Mouse (Mus musculus) liver, embryonic 14.5 days (tissue): Measurements from ENCODE around the gene Cd44. TPM values are rescaled to one million over a fixed set of nuclear protein-coding genes. Genes with fewer than 3 reads are reported as not detected.
A peak's percentile ranks its signal among the peaks of the same experiment; 100 is the strongest.

Source experiments
- ATAC-seq: fragments of 200-750 bp; cut with Nextera tagmentation; 2 replicates; pipeline ENCODE4 v1.8.0; 2017; ENCODE audit warnings: moderate number of reproducible peaks, mild to moderate bottlenecking, moderate library complexity; ENCODE audit not compliant: insufficient read depth
- DNase-seq, 3 experiments: peaks; one replicate each; pipeline ENCODE4 v3.0.0-alpha.2; 2012 to 2013; ENCODE audit warnings: low read depth in 3 of 3, low spot score in 3 of 3
- H3K27ac ChIP-seq: fragments of 300-500 bp; sonication (generic); 2 replicates; pipeline ENCODE4 v1.5.1; 2014; ENCODE audit warnings: moderate library complexity, mild to moderate bottlenecking, control low read depth, inconsistent platforms
- H3K27me3 ChIP-seq: fragments of 300-500 bp; sonication (generic); 2 replicates; pipeline ENCODE4 v1.6.1; 2014; ENCODE audit warnings: mild to moderate bottlenecking, low read length, moderate library complexity; ENCODE audit not compliant: control insufficient read depth, insufficient read depth
- H3K36me3 ChIP-seq: fragments of 300-500 bp; sonication (generic); replicated peaks from 2 replicates; pipeline ENCODE4 v1.6.1; 2014; ENCODE audit warnings: low read depth; ENCODE audit not compliant: control insufficient read depth, insufficient read depth
- H3K4me1 ChIP-seq, 2 experiments: fragments of 200-500 bp in 1 of 2; fragments of 300-500 bp in 1 of 2; sonication (generic) in 1 of 2; replicated peaks; 2 replicates each; pipeline ENCODE4 v1.6.1; 2012 to 2014; ENCODE audit warnings: antibody characterized with exemption in 1 of 2, inconsistent platforms in 1 of 2, low read length in 1 of 2; ENCODE audit not compliant: control insufficient read depth in 2 of 2, insufficient read depth in 2 of 2
- H3K4me2 ChIP-seq: fragments of 300-500 bp; sonication (generic); 2 replicates; pipeline ENCODE4 v1.6.1; 2014; ENCODE audit warnings: low read depth, mild to moderate bottlenecking, control low read depth, moderate library complexity
- H3K4me3 ChIP-seq, 2 experiments: fragments of 200-500 bp in 1 of 2; fragments of 300-500 bp in 1 of 2; sonication (generic) in 1 of 2; 2 replicates each; pipeline ENCODE4 v1.5.1; 2012 to 2014; ENCODE audit warnings: low read depth in 2 of 2, low read length in 2 of 2, mild to moderate bottlenecking in 2 of 2, control low read depth in 1 of 2, inconsistent platforms in 1 of 2, moderate library complexity in 1 of 2; ENCODE audit not compliant: insufficient read depth in 1 of 2
- H3K9ac ChIP-seq: fragments of 300-500 bp; sonication (generic); replicated peaks from 2 replicates; pipeline ENCODE4 v1.6.1; 2014; ENCODE audit warnings: mild to moderate bottlenecking, control low read depth, moderate library complexity
- H3K9me3 ChIP-seq: fragments of 300-500 bp; sonication (generic); 2 replicates; pipeline ENCODE4 v1.6.1; 2016; ENCODE audit warnings: low read length, mixed read lengths; ENCODE audit not compliant: control insufficient read depth
- CTCF ChIP-seq: IDR thresholded peaks from 2 replicates; pipeline ENCODE4 v1.5.1; 2016; ENCODE audit warnings: antibody characterized with exemption, low read depth, control low read depth
- EP300 ChIP-seq: IDR thresholded peaks from 2 replicates; pipeline ENCODE4 v1.6.1; 2016; ENCODE audit warnings: antibody characterized with exemption, low read depth
- WGBS: fragments of 180-500 bp; shearing (Covaris S2); extraction: QIAGEN DNeasy Blood & Tissue Kit; methylation state at CpG from one replicate; pipeline ENCODE4 v1.1.7; 2014; ENCODE audit not compliant: insufficient replicate concordance; 5-methylcytosine and 5-hydroxymethylcytosine counted together
- polyA plus RNA-seq, 2 experiments: library from polyadenylated mRNA; depleted of rRNA in 1 of 2; stranded (reverse) in 1 of 2; unstranded in 1 of 2; fragments of >200 nt; fragmentation: Nextera tagmentation in 1 of 2; extraction: Ambion mirVana in 1 of 2; gene quantifications; 2 replicates each; pipeline versions ENCODE4 v1.2.1 to v1.2.3; 2012 to 2014

Cd44 gene
- polyA plus RNA-seq, 2 experiments = 9.2 to 15.5 TPM

DNA sequence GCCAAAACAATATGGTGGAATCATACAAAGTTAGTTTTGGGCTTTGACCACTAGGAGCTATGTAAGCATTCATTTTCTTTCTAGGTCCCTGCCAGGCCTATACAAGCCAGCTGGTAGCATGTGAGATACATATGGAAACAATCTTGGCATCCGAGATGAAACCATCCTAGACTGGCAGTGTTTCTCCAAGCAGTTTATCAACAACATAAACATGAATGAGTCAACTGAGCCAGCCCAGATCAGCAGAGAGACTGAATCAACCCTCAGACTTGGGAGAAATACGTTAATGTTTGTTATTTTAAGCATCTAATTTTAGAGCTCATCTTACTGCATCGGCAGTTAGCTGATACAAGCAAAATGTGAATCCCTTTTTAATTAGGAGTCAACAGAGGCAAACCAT, 93.8 kb downstream of the Cd44 start:
- no peak for DNase-seq
- no peaks in the 10 kb centered on the region for H3K4me1 ChIP-seq
- no peak for TF ChIP-seq CTCF
- no peak for TF ChIP-seq EP300
- WGBS = 68% methylated on average over 3 of the region's 3 CpGs
- no peaks in the 10 kb centered on the region for H3K9me3 ChIP-seq
- no peak overlapping the region for H3K9ac ChIP-seq
- no peak for ATAC-seq
- no peaks in the 10 kb centered on the region for H3K27me3 ChIP-seq
- H3K4me3 ChIP-seq = no peak overlapping the region
- no peaks in the 10 kb centered on the region for H3K36me3 ChIP-seq
- H3K27ac ChIP-seq = no peak overlapping the region
- no peak overlapping the region for H3K4me2 ChIP-seq

DNA sequence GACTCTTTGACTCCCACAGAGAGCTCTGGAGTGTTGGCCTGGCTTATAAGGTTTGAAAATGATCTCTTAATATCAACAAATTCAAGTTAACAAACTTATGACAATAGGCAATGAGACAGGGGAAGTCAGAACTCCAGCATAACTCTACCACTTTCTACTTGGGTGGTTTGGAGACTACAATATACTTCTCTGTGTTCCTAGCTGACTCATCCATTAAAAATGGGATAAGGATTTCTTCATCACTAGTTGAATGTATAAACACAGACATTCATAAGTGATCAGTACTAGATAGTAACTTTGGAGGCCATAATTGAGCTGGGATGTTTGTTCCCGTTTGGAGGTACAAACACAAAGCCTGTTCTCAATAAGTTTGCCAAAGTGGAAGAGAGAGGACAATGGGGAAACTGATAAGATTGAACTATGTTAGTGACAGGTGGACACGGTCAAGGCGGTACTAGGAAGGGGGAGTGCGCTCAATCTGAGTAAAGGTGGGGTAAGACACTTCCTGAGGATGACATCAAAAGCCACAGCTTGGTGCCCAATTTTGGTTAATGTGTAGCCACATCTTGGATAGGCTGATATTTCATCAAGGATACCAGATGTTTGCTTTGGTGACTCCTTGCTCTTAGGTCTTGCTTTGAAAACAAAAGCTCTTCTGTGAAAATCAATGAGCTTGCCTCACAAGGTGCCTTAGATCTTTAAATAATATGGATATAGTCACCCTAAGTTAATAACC, 95.5 kb downstream of the Cd44 start:
- no peaks in the 10 kb centered on the region for H3K4me1 ChIP-seq
- H3K4me2 ChIP-seq = no peak overlapping the region
- ATAC-seq (no peak), DNase-seq (no peak)
- no peak overlapping the region for H3K9ac ChIP-seq
- H3K27ac ChIP-seq = no peak overlapping the region
- no peaks in the 10 kb centered on the region for H3K36me3 ChIP-seq
- H3K4me3 ChIP-seq = no peak overlapping the region
- TF ChIP-seq EP300 (no peak), CTCF (no peak)
- no peaks in the 10 kb centered on the region for H3K27me3 ChIP-seq
- no peaks in the 10 kb centered on the region for H3K9me3 ChIP-seq
- 60% methylated on average over 4 of the region's 4 CpGs for WGBS

DNA sequence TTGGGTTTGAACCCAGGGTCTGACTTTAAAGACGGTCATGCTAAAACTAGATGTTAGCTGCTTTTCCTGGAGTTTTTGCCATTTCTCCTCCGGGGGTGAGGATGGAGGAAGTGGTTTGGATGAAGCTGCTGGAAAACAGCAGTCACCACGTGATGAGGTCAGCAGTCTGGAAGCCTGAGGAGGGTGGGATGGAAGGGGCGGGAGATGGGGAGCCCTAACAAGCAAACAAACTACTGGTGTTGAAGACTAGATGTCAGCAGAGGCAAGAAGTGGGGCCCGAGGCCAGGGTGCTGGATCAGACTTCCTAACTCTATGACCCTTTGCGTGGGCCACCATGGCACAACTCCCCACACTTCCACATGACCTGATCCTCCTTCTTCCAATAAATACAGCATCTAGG, 96.2 kb downstream of the Cd44 start:
- H3K9ac ChIP-seq = no peak overlapping the region
- no peak for TF ChIP-seq CTCF
- no peak for TF ChIP-seq EP300
- H3K4me1 ChIP-seq = no peaks in the 10 kb centered on the region
- H3K4me2 ChIP-seq = no peak overlapping the region
- DNase-seq (no peak), ATAC-seq (no peak)
- no peak overlapping the region for H3K27ac ChIP-seq
- H3K4me3 ChIP-seq = no peak overlapping the region
- no peaks in the 10 kb centered on the region for H3K9me3 ChIP-seq
- no peaks in the 10 kb centered on the region for H3K36me3 ChIP-seq
- WGBS = 51% methylated on average over 6 of the region's 6 CpGs
- H3K27me3 ChIP-seq = no peaks in the 10 kb centered on the region

DNA sequence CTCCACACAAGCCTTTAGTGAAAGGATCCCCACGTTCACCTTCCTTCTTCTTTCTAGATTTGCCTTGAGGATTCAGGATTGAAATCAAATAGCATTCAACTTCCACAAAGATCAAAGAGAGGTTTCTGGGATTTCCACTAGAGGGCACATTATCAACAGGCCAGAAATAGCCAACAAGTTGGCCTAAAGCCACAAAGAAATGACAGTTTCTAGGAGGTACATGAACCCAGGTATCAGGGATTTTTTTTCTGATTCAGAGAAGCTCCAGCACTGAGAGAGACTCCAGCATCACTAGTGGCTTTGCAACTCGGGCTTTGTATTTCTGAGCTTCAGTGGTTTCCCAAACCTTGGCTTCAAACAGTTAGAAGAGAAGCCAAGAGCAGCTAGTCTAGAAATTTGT, 97.4 kb downstream of the Cd44 start:
- Histone ChIP-seq H3K4me1 (no peaks in the 10 kb centered on the region), H3K9ac (no peak overlapping the region), H3K27ac (no peak overlapping the region), H3K36me3 (no peaks in the 10 kb centered on the region), H3K4me2 (no peak overlapping the region), H3K4me3 (no peak overlapping the region), H3K9me3 (no peaks in the 10 kb centered on the region), H3K27me3 (no peaks in the 10 kb centered on the region)
- no peak for TF ChIP-seq EP300
- TF ChIP-seq CTCF = peak; percentile 41; the same call in 1 of the 2 replicates
- ATAC-seq (no peak), DNase-seq (no peak)
- WGBS = 17% methylated on average over 2 of the region's 2 CpGs

DNA sequence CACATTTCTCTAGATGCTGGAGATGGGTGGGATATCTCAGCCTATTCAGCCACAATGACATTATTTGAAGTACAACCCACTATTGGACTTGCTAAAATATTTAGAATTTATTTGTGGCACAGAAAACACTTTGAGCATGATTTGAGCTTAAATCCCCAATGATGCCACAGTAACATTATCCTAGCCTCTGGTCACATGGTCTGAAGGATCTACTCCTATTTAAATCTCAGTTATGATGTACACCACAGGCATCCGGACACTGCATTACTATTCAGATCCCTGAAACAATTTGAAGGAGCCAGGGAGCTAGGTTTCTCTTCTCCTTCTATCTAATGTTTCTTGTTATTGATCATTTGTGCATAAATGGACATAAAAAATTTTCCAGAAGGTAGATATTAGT, 99.6 kb downstream of the Cd44 start:
- H3K9me3 ChIP-seq = no peaks in the 10 kb centered on the region
- no peak for DNase-seq
- no peak overlapping the region for H3K4me2 ChIP-seq
- no peak overlapping the region for H3K27ac ChIP-seq
- no peaks in the 10 kb centered on the region for H3K36me3 ChIP-seq
- 74% methylated on average over 1 of the region's 1 CpGs for whole genome bisulfite sequencing
- no peak for TF ChIP-seq CTCF
- no peak for TF ChIP-seq EP300
- H3K27me3 ChIP-seq = no peaks in the 10 kb centered on the region
- H3K4me1 ChIP-seq = no peaks in the 10 kb centered on the region
- no peak for ATAC-seq
- H3K9ac ChIP-seq = no peak overlapping the region
- no peak overlapping the region for H3K4me3 ChIP-seq
